Mouse (Mus musculus) forebrain, embryonic 16.5 days (tissue): Measurements from ENCODE around the gene Brca1. TPM values are rescaled to one million over a fixed set of nuclear protein-coding genes. Genes with fewer than 3 reads are reported as not detected.

Source experiments
- ATAC-seq: fragments of 200-750 bp; cut with Nextera tagmentation; 2 replicates; pipeline ENCODE4 v1.8.0; 2017; ENCODE audit warnings: mild to moderate bottlenecking, moderate library complexity
- H3K27ac ChIP-seq: fragments of 300-500 bp; sonication (generic); 2 replicates; pipeline ENCODE4 v1.5.1; 2014; ENCODE audit warnings: low read length, control low read depth
- H3K27me3 ChIP-seq: fragments of 300-500 bp; sonication (generic); replicated peaks from 2 replicates; pipeline ENCODE4 v1.6.1; 2014; ENCODE audit warnings: low read length; ENCODE audit not compliant: control insufficient read depth, insufficient read depth
- H3K36me3 ChIP-seq: fragments of 300-500 bp; sonication (generic); 2 replicates; pipeline ENCODE4 v1.6.1; 2014; ENCODE audit not compliant: control insufficient read depth, insufficient read depth
- H3K4me1 ChIP-seq: fragments of 300-500 bp; sonication (generic); replicated peaks from 2 replicates; pipeline ENCODE4 v1.6.1; 2014; ENCODE audit warnings: low read length; ENCODE audit not compliant: control insufficient read depth, insufficient read depth
- H3K4me2 ChIP-seq: fragments of 300-500 bp; sonication (generic); 2 replicates; pipeline ENCODE4 v1.6.1; 2014; ENCODE audit warnings: mild to moderate bottlenecking, low read length, control low read depth
- H3K4me3 ChIP-seq: fragments of 300-500 bp; sonication (generic); replicated peaks from 2 replicates; pipeline ENCODE4 v1.5.1; 2014; ENCODE audit warnings: mild to moderate bottlenecking, low read length, control low read depth
- H3K9ac ChIP-seq: fragments of 300-500 bp; sonication (generic); replicated peaks from 2 replicates; pipeline ENCODE4 v1.6.1; 2014; ENCODE audit warnings: low read depth, low read length, control low read depth
- H3K9me3 ChIP-seq: fragments of 300-500 bp; sonication (generic); 2 replicates; pipeline ENCODE4 v1.6.1; 2016; ENCODE audit warnings: low read length; ENCODE audit not compliant: control insufficient read depth
- WGBS: fragments of 180-500 bp; shearing (Covaris S2); extraction: QIAGEN DNeasy Blood & Tissue Kit; methylation state at CpG from one replicate; pipeline ENCODE4 v1.1.7; 2014; 5-methylcytosine and 5-hydroxymethylcytosine counted together
- polyA plus RNA-seq: library from polyadenylated mRNA; unstranded; fragments of >200 nt; fragmentation: Nextera tagmentation; extraction: Ambion mirVana; gene quantifications from 2 replicates; pipeline ENCODE4 v1.2.1, GENCODE M21; 2015

The Brca1 gene
- polyA plus RNA-seq, 1 experiment from 2014 or later: 5.4 TPM

DNA sequence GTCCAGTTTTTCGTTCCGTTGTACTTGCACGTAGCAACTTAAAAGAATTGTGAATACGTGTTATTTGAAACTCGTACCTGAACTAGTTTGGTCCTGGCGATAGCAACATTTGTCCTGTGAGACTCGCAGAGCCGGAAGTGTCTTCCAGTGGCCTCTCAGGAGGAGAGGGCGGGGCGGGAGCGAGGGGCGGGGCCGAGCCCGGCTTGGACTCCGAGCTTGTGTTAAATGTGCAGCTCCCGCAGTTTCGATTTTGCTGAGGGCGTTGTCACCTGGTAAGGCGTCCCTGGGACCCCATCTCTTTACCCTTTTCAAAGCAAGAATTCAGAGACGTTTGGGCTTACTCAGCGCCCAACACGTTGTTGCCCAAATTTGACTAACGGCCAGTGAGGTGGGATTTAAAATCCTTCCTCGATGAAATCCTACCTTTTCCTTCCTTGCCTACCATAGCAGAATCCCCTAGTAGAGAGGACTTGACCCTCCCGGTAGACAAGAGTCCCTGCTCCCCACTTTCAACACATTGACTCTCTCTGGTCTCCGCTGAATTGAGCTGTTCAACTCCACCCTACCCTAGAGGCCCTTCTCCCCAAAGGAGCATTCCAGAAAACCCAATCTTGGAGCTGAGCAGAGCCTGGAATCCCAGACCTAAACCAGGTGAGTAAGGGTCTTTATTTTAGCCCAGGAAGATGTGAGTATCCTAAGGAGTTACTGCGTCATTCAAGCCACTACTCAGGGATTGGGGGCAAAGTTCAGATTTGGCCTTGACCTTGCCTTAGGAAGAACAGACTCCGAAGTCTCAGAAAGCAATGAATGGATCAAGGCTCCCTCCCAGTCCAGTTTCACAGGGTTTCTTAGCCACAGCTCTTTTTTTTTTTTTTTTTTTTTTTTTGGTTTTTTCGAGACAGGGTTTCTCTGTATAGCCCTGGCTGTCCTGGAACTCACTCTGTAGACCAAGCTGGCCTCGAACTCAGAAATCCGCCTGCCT lies 30.6 kb upstream of the Brca1 start, which contains the start of gene Tmem106a:
TSS of gene Tmem106a (plus strand) at position 189 of the 982 bp plus-strand sequence.
- H3K9ac ChIP-seq: peak within 1 kb of the TSS; percentile 38; the same call in 1 of the 2 replicates
- no peaks in the 10 kb centered on the region for H3K27me3 ChIP-seq

DNA sequence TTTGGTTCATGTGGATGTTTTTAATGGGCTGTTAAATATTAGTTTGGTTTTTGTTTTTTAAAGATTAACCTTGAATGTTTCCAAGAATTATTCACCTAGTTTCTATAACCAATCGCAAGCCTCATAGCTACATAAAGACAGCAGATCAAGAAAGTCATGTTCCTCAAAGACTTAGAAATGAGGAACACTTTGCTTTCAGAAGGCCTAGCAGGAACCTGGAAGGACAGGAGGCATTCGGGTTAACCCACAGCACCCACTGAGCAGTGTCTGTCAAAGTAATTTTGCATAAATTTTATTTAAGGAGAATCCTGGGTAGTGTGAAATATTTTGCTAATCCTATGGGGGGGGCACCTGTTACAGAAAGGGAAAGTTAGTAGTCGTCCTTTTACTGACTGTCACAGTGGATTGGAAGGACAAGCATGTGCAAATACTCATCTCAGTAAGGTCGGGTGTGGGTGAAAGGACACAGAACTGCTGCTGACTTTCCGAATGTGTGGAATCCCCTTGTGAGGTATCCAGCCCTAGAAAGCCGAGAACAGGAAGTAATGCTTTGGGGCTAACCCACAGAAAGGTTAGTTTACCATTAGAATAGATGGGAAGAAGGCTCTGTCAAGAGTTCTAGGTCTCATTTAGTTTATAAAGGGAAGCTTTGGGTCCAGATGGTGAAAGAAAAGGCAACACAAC lies 29.5 kb upstream of the Brca1 start:
- no peak for ATAC-seq
- H3K36me3 ChIP-seq: peaks cover 27% of the 10 kb centered on the region
- H3K27ac ChIP-seq: no peak overlapping the region
- WGBS: 76% methylated on average over 6 of the region's 6 CpGs
- H3K4me1 ChIP-seq: peaks cover 5% of the 10 kb centered on the region; the same call in 1 of the 2 replicates
- no peak overlapping the region for H3K9ac ChIP-seq
- no peak overlapping the region for H3K4me3 ChIP-seq
- H3K4me2 ChIP-seq: no peak overlapping the region
- H3K27me3 ChIP-seq: no peaks in the 10 kb centered on the region
- H3K9me3 ChIP-seq: no peaks in the 10 kb centered on the region

More for the DNA sequence above, 30.6 kb upstream of the Brca1 start, which contains the start of gene Tmem106a:
- H3K27ac ChIP-seq: no peak within 1 kb of the TSS
- peaks cover 5% of the 10 kb centered on the region; the same call in 1 of the 2 replicates for H3K4me1 ChIP-seq
- peak within 1 kb of the TSS; percentile 44 for H3K4me2 ChIP-seq
- H3K9me3 ChIP-seq: no peaks in the 10 kb centered on the region
- peak within 1 kb of the TSS; percentile 29 for H3K4me3 ChIP-seq
- ATAC-seq: no peak
- WGBS: 19% methylated on average over 30 of the region's 31 CpGs
- peaks cover 17% of the 10 kb centered on the region for H3K36me3 ChIP-seq

DNA sequence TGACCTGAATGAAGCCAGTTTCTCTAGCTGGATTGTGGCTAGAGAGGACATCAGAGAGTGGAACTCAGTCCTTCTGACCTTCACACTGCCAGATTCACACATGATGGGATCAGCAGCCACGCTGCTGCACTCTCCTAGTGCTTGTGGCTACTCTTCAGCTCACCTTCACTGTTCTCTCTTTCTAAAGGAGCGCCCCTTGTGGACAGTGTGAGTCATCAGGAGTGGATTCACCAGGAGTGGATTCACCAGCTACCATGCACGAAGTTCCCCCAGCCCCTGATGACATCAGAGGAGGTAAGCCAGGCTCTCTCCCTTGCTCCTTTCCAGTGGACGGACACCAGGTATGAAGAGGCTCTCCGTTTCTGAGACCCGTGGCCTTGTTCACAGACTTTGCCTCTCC lies 24.4 kb upstream of the Brca1 start:
- H3K4me3 ChIP-seq: no peak overlapping the region
- no peak overlapping the region for H3K27ac ChIP-seq
- no peaks in the 10 kb centered on the region for H3K4me1 ChIP-seq
- no peak overlapping the region for H3K4me2 ChIP-seq
- peaks cover 70% of the 10 kb centered on the region for H3K36me3 ChIP-seq
- no peak for ATAC-seq
- H3K9ac ChIP-seq: no peak overlapping the region
- no peaks in the 10 kb centered on the region for H3K9me3 ChIP-seq
- H3K27me3 ChIP-seq: no peaks in the 10 kb centered on the region
- WGBS: 76% methylated on average over 6 of the region's 6 CpGs

DNA sequence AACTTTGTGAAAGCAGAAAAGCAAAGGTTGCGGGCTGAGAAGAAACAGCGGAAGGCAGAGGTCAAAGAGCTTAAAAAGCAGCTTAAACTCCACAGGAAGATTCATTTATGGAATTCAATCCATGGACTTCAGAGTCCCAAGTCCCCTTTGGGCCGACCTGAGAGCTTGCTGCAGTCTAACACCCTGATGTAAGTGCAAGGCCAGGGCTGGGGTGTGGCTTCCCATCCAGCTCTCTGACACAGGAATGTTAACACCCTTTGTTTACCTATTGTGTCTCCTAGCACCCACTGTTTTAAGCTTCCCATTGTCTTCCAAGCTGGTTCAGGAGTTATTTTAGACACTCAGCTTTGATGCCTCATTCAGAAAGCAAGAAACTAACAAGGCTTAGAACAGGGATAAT lies 16.7 kb upstream of the Brca1 start:
- 81% methylated on average over 3 of the region's 3 CpGs for WGBS
- Histone ChIP-seq H3K27me3 (no peaks in the 10 kb centered on the region), H3K27ac (no peak overlapping the region), H3K4me1 (no peaks in the 10 kb centered on the region), H3K9ac (no peak overlapping the region), H3K9me3 (no peaks in the 10 kb centered on the region), H3K4me2 (no peak overlapping the region), H3K36me3 (peaks cover 80% of the 10 kb centered on the region), H3K4me3 (no peak overlapping the region)
- ATAC-seq: no peak

DNA sequence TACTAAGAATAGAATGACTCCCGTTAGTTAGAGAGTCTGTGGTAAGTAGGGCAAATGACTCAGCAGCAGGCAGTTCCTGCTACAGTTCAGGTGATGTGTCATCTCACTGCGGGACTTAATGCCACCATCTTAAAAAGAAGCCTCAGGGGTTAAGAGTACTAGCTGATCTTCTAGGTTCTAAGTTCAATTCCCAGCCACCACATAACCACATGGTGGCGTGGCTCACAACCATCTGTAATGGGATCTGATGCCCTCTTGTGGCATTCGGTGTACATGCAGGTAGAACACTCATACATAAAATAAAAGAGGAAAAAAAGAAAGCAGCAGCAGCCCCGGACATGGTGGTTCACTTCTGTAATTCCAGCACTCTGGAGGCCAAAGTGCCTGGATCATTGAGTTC lies 10.6 kb upstream of the Brca1 start:
- Histone ChIP-seq H3K9me3 (no peaks in the 10 kb centered on the region), H3K4me3 (no peak overlapping the region), H3K27me3 (no peaks in the 10 kb centered on the region), H3K27ac (no peak overlapping the region), H3K36me3 (peaks cover 32% of the 10 kb centered on the region), H3K4me2 (no peak overlapping the region), H3K9ac (no peak overlapping the region), H3K4me1 (no peaks in the 10 kb centered on the region)
- ATAC-seq: no peak
- 37% methylated on average over 5 of the region's 5 CpGs for WGBS

DNA sequence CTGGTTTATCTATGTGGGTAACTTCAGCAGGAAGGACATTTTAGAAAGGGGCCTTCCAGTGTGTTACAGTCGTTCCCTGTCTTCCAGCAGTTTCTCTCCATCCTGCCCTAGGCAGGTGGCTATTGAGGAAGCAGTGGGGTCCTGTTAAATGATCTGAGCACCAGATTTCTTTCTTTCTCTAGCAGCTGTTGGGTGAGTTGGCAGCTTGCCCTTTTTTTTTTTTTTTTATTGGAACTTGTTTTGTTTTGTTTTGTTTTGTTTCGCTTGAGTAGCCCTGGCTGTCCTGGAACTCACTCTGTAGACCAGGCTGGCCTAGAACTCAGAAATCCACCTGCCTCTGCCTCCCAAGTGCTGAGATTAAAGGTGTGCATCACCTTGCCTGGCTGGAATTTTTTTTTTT lies 5.2 kb upstream of the Brca1 start:
- Histone ChIP-seq H3K9me3 (no peaks in the 10 kb centered on the region), H3K27me3 (no peaks in the 10 kb centered on the region), H3K36me3 (peaks cover 7% of the 10 kb centered on the region; the same call in 1 of the 2 replicates), H3K4me3 (no peak overlapping the region), H3K9ac (no peak overlapping the region), H3K27ac (no peak overlapping the region), H3K4me1 (peaks cover 26% of the 10 kb centered on the region), H3K4me2 (no peak overlapping the region)
- no peak for ATAC-seq
- 41% methylated on average over 2 of the region's 2 CpGs for WGBS

DNA sequence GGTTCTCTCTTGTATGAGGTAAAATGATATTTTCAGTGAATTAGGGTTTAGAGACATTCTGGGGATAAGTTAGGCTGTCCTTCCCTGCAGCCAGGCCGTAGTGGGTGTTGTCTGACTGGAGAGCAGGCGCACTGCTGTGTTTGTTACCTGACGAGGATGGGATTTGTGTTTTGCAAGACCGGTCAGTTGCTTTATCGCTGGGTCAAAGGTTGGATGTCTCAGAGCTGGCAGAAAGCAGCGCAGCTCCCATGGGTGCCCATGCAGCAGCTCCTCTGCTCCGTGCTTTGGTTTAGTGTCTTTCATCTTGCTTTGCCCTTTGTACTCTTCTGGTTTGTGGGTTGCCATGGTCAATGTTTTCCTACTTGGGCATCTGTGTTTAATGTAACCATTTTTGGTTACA lies 4.8 kb upstream of the Brca1 start:
- H3K27me3 ChIP-seq: no peaks in the 10 kb centered on the region

DNA sequence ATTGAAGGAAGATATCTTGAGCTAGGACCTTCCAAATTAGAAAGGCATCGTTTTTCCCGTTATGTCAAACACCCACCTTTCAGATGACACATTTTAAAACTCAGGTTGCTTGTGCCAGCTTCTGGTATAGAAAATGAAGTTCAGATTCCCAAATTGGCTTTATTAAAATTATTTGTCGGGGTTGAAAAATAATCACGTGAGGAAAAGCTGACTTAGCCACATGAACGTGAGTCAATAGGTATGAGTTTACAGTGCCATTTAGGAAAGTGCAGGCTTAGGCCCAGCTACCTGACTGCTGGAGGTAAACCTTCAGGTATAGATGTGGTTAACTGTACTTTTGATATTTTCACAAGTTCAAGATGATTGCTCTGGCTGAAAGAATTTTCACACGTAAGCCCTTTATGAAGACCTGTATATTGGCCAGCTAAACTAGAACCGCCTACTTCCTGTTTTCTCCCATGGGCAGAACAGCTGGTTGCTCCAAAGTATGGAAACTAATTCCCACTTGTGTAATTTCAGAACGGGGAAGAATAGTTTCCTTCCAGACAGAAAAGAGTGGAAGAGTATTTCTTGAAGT lies 1.7 kb upstream of the Brca1 start:
- H3K4me1 ChIP-seq: peaks cover 38% of the 10 kb centered on the region
- no peaks in the 10 kb centered on the region for H3K27me3 ChIP-seq
- H3K9ac ChIP-seq: peak overlapping the region; percentile 71
- peaks cover 5% of the 10 kb centered on the region; the same call in 1 of the 2 replicates for H3K36me3 ChIP-seq
- H3K4me3 ChIP-seq: peak overlapping the region; percentile 68
- no peak for ATAC-seq
- peak overlapping the region; percentile 79 for H3K4me2 ChIP-seq
- 26% methylated on average over 8 of the region's 8 CpGs for WGBS
- no peaks in the 10 kb centered on the region for H3K9me3 ChIP-seq
- H3K27ac ChIP-seq: peak overlapping the region; percentile 83

More for the DNA sequence above, 4.8 kb upstream of the Brca1 start:
- no peak overlapping the region for H3K4me3 ChIP-seq
- no peak overlapping the region for H3K9ac ChIP-seq
- 88% methylated on average over 7 of the region's 7 CpGs for WGBS
- H3K9me3 ChIP-seq: no peaks in the 10 kb centered on the region
- peaks cover 7% of the 10 kb centered on the region; the same call in 1 of the 2 replicates for H3K36me3 ChIP-seq
- peaks cover 26% of the 10 kb centered on the region for H3K4me1 ChIP-seq
- H3K27ac ChIP-seq: no peak overlapping the region
- ATAC-seq: no peak
- H3K4me2 ChIP-seq: no peak overlapping the region
